Mouse (Mus musculus): ENCODE data around the gene Lcn4.
A peak's percentile ranks its signal among the peaks of the same experiment; 100 is the strongest.

Gene Lcn4

DNA sequence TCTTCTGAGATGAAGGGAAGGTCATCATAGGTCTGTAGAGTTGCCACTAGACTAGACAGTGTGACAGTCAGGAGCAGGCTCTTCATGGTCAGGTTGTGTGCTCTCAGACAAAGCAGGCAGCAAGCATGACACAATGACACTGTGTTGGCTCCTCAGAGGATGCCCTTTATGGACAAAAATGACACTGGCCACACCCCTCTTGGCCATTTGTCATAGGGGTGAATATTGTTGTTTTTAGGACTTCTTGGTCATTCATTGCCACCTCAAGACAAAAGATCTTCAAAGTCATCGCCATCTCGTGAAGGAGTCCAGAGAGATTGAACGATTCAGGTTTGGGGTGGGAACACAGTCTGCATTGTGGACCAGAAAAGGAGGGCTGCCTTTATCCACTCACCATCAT lies at the start of gene Lcn4:
Lcn4 (minus strand) TSS at position 101 of the 400 bp plus-strand sequence.
- DNase-seq (ENCODE audit: low read depth, low spot score) = no peak

DNA sequence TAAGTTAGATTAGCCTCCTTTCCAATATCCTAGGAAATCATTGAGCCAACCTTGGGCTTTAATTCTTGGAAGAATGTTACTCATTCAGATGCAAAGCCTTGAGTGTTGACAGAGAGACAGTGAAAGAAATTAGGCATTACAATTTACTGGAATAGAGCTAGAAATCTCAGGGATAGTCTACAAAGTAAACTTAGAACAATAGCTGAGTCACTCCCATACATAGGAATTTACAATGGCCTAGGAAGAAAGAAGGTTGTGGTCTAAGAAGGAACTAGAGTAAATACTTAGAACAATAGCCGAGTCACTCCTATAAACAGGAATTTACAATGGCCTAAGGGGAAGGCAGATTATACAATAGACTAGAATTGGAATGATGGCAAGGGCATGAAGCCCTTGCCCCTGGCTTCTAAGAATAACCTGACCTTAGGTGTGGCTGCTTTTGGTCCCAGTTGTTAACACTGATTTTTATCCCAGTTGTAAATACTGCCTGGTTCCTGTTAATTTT lies 15.1 kb upstream of the Lcn4 start:
- DNase-seq (ENCODE audit: low read depth, low spot score) = peak; percentile 94

DNA sequence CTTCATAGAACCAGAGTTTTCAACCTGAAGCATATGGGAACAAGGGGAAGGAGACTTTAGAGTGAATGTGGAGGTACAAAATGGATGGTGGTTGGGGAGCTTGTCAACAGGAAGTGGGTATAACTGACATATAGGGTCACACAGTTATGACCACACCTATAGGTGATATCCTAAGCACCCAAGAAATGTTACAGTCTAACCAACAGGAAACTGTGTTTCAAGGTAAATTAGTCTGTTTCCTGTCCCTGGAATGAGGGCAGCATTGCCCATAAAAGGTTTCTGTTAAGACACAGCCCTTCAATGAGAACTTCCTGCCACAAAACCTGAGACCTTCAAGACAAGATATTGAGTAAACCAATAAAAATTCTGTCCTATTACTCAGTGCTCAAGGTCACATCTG lies 2.3 kb downstream of the Lcn4 start:
- DNase-seq (ENCODE audit: low read depth, low spot score) = no peak

GRCm38 (mm10) chr2:26663551-26663950 lies 7.5 kb downstream of the Lcn4 start:
- peak; percentile 76 for DNase-seq (ENCODE audit: low read depth, low spot score)

GRCm38 (mm10) chr2:26663112-26663511 lies 8.0 kb downstream of the Lcn4 start:
- DNase-seq (ENCODE audit: low read depth, low spot score) = no peak

DNA sequence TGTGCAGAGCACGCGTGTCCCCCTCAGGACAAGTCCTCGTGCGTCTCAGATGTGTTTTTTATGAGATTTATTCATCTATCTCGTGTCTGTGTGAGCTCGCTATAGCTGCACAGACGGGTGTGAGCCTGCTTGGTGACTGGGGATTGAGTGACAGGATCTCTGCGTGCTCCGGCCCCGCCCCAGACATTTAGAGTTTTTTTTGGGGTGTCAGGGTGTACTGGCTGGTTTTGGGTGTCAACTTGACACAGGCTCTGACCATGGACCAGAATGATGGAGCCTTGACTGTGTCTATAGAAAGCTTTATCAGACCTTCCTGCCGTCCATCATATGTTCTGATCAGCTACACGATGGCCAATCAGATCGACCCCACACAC lies 8.6 kb downstream of the Lcn4 start:
- no peak for DNase-seq (ENCODE audit: low read depth, low spot score)

GRCm38 (mm10) chr2:26661768-26662508 lies 9.1 kb downstream of the Lcn4 start:
- no peak for DNase-seq (ENCODE audit: low read depth, low spot score)

DNA sequence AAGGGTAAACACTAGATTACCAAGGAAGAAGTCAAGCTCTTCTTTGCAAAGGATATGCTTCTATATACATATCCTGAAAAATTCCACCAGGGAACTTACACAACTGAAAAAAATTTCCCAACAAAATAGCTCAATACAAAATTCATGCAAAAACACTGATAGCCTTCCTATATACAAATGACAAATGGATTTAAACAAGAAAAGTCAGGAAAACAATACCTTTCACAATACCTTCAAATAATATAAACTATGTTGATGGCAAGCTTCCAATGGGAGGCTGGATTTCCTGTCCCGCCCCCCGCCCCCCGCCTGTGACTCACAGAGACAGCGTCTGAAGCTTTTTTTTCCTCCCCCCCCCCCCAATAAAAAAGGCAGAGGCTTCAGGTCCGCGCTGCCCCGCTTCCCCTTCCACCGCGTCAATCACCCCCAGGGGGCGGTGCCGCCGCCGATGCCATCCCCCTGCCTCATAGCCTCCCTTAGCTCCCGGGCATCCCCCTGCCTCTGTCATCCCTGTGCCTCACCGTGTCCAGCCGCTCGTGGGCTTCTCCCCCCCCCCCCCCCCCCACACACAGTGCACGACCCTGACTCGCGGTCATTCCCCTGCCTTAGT lies 9.8 kb downstream of the Lcn4 start:
- peak; percentile 38 for DNase-seq (ENCODE audit: low read depth, low spot score)

DNA sequence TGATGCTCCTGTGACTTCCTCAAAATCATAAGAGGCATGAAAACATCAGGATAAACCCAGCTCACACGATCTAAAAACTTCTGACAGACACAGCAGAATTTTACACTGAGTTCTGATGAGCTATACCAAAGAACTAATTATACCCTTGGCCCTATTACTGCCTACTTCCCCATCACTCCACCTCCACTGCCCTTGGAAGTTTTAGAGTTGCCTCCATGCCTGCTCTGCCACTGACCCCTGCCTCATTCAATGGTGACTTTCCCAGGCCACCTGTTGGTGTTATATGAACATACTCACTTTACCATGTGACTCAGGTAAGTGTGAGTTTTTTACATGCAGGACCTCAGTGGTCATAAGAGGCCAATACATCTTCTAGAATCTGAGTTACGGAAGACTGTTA lies 13.7 kb downstream of the Lcn4 start:
- DNase-seq (ENCODE audit: low read depth, low spot score) = no peak

DNA sequence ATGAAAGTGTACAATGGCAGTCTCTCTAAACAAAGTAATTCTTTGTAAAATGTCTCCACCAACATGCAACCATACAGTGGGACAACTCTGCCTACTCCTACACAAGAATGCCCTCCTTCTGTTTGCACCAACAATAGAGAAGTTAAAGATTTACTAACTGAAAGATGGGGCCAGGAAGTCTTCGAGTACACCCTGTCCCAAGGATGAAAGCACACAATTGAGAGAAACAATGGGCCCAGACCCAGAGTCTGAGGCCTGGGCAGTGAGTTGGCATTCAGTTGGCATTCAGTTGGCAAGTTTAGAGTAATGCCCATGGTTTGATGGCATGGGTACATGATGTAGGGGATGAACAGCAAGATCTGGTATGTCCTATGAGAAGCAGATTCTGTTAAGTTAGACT lies 16.4 kb downstream of the Lcn4 start:
- DNase-seq (ENCODE audit: low read depth, low spot score) = no peak

- peak; percentile 94 for DNase-seq (ENCODE audit: low read depth, low spot score)
These were observed 24.3 kb downstream of the Lcn4 start for GRCm38 (mm10) chr2:26646643-26647293.

DNA sequence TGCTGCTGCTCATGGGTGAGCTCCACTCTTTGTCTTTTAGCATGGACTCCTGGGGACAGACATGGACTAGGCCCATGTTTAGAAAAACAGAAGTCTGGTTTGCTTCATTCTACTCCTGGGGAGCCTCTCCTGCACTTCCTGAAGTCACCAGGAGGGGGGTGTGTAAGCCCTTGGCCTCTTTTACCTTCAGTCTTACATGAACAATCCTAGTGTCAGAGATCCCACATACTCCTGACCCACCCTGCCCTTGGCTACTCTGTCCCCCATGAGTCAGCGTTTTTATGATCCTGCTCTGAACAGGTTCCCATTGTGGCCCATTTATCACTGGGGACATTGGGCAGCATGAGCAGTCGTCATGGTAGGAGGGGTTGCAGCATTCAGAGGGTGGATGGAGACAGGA lies 27.1 kb downstream of the Lcn4 start:
- DNase-seq (ENCODE audit: low read depth, low spot score) = peak; percentile 83

DNA sequence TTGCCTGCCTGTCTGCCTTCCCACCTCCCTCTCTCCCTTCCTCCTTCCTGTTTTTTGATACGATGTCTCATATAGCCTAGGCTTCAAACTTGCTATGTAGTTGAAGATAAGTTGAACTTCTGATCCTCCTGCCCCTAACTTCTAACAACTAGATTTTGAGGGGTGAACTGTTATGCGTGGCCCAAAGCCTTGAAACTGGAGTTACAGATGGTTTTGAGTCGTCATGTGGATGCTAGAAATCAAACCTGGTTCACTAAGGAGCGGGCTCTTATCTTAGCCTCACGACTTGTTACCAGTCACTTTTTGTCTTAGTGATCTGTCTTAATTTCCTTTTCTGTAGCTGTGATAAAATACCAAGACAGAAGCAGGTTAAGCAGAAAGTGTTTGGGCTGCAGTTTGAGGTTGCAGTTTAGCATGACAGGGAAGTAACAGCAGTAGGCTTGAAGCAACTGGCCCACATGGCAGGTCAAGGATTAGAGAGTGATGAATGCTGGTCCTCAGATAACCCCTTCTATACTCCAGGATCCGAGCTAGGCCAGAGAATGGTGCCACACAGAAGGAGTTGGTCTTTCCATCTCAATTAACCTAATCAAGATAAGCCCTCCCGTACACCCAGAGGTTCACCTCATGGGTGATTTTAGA lies 30.0 kb downstream of the Lcn4 start:
- no peak for DNase-seq (ENCODE audit: low read depth, low spot score)

- DNase-seq (ENCODE audit: low read depth, low spot score) = peak; percentile 96
These were observed 30.9 kb downstream of the Lcn4 start for GRCm38 (mm10) chr2:26639838-26640830.

DNA sequence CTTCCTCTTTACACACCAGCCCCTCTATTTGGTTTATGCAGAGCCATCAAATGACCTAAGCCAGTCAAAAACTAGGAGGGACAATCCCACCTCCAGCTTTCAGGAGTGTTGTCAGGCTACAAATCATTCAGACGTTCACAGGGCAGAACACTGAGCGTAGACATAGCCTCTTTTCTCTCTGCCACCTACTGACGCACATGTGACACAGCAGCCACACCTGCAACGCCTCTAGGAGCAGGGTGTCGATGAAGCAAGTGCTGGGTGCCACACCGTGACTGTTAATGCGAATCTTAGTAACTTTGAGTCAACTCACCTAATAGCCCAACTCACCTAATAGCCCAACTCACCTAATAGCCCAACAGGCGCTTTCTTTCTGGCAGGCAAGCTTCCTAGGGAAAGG lies 32.0 kb downstream of the Lcn4 start:
- DNase-seq (ENCODE audit: low read depth, low spot score) = peak; percentile 85

GRCm38 (mm10) chr2:26638572-26638971 lies 32.5 kb downstream of the Lcn4 start:
- DNase-seq (ENCODE audit: low read depth, low spot score) = no peak

DNA sequence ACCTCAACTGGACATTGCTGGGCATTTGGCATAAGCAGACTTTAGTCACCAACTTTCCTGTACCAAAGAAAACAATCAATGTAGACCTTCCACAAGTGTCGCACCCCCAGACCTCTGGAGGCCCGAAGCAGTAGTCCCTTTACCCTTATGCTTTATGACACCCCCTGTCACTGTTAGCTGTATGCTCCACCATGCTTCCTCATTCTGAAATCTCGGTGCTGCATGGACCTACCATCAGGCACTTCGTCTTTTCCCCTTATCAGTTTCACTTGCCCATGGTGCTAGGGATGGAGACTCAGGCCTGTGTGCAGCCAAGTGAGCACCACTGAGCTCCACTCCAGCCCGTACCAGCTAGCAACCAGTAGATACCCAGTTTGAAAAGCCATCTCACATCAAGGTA lies 33.0 kb downstream of the Lcn4 start:
- DNase-seq (ENCODE audit: low read depth, low spot score) = peak; percentile 26

- DNase-seq (ENCODE audit: low read depth, low spot score) = peak; percentile 25
These were observed 33.7 kb downstream of the Lcn4 start for GRCm38 (mm10) chr2:26637316-26637932.

DNA sequence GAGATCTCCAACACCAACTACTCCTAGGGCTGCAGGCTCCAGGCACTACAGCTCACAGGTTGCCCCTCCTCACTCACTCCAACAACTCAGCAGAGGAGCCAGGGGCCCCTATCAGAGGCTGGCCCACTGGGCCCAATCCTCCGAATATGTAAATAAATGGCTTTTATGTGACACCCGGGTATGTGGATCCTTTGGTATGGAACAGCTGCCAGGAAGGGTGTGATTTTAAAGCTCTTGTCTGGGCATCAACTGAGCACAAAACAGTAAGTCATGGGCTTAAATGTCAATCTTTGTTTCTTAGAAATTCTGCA lies 34.8 kb downstream of the Lcn4 start:
- DNase-seq (ENCODE audit: low read depth, low spot score) = peak; percentile 67

GRCm38 (mm10) chr2:26635489-26636324 lies 35.4 kb downstream of the Lcn4 start:
- DNase-seq (ENCODE audit: low read depth, low spot score) = peak; percentile 79

Measured in R1 (cell line).